Comparison of ENCODE assay signal across 26 mouse cellular contexts in the genomic region with DNA sequence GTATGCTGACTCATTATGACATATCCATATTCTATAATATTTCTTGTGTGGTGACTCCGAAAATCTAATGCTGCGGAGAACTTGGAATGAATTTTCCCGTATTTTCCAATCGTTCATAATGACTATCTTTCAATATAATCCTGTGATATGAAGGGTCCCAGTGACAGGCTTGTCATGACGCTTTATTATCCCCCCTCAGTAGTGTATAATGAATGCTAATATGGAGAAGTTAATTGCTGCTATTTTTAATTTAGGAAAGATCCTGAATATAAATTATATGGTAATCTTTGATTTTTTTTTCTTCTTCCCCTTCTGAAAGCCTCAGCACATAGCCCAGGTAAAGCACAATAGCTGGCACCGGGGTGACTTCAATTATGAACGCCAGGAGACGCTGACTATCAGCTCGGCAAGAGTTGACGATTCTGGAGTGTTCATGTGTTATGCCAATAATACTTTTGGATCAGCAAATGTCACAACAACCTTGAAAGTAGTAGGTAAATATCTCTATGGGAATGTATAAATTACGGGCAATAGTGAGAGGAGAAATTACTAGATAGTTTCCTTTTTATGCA.
"Had no signal": no experiment of that assay in that cellular context is flagged by ENCODE, and none has a peak within 500 bp of the region (broad histone marks: within the 10 kb centered on the region; RNA-seq: fewer than 3 reads in every experiment).

No protein-coding gene starts in this region.

- H3K4me3 ChIP-seq: heart, embryonic 13.5 days; heart, embryonic 15.5 days; hindbrain, embryonic 12.5 days; hindbrain, embryonic 15.5 days; kidney, embryonic 15.5 days; limb, embryonic 13.5 days; limb, embryonic 15.5 days; liver, embryonic 12.5 days had no signal

- H3K4me2 ChIP-seq: heart, embryonic 11.5 days; heart, embryonic 13.5 days; heart, embryonic 15.5 days; hindbrain, embryonic 12.5 days; hindbrain, embryonic 15.5 days; kidney, embryonic 15.5 days; limb, embryonic 13.5 days; limb, embryonic 15.5 days; liver, embryonic 12.5 days had no signal

- H3K27me3 ChIP-seq: heart, embryonic 13.5 days; heart, embryonic 15.5 days; hindbrain, embryonic 12.5 days; hindbrain, embryonic 15.5 days; kidney, embryonic 15.5 days; limb, embryonic 13.5 days; limb, embryonic 15.5 days; liver, embryonic 12.5 days had no signal

- H3K9ac ChIP-seq: heart, embryonic 13.5 days; heart, embryonic 15.5 days; hindbrain, embryonic 12.5 days; hindbrain, embryonic 15.5 days; kidney, embryonic 15.5 days; limb, embryonic 13.5 days; limb, embryonic 15.5 days; liver, embryonic 12.5 days; liver, embryonic 14.5 days had no signal

- H3K36me3 ChIP-seq: heart, embryonic 13.5 days; heart, embryonic 15.5 days; hindbrain, embryonic 12.5 days; hindbrain, embryonic 15.5 days; kidney, embryonic 15.5 days; limb, embryonic 13.5 days; limb, embryonic 15.5 days had no signal

- ATAC-seq: hindbrain, postnatal 0 days; intestine, embryonic 16.5 days; liver, embryonic 12.5 days had no signal

- DNase-seq: gastrocnemius, postnatal 14 days; gastrocnemius, postnatal 36 days; heart, adult 18-20 months; heart, postnatal 14 days; heart, postnatal 36 days; kidney, adult 11 months; kidney, adult 2 months; kidney, adult 9 months; kidney, postnatal 14 days; kidney, postnatal 36 days; layer of hippocampus, adult 9-11 months; layer of hippocampus, postnatal 36 days; left cerebral cortex, postnatal 4 days had no signal

- H3K27ac ChIP-seq: heart, embryonic 13.5 days; heart, embryonic 15.5 days; hindbrain, embryonic 12.5 days; hindbrain, embryonic 15.5 days; hindbrain, postnatal 0 days; kidney, embryonic 15.5 days; kidney, postnatal 0 days; limb, embryonic 13.5 days; limb, embryonic 15.5 days; liver, embryonic 12.5 days; liver, embryonic 14.5 days had no signal

- H3K9me3 ChIP-seq: heart, embryonic 13.5 days; heart, embryonic 15.5 days; hindbrain, embryonic 12.5 days; hindbrain, embryonic 15.5 days; kidney, embryonic 15.5 days; limb, embryonic 13.5 days; limb, embryonic 15.5 days; liver, embryonic 12.5 days had no signal

- H3K4me1 ChIP-seq: heart, embryonic 15.5 days; kidney, embryonic 15.5 days; limb, embryonic 13.5 days; limb, embryonic 15.5 days; liver, embryonic 12.5 days had no signal
